Mouse (Mus musculus) liver, adult 2 months (tissue): Measurements from ENCODE around the gene Fndc10. TPM values are rescaled to one million over a fixed set of nuclear protein-coding genes. Genes with fewer than 3 reads are reported as not detected.

Experiments used
- DNase-seq: peaks from one replicate; pipeline ENCODE4 v3.0.0-alpha.2; 2011; ENCODE audit warnings: low read depth, low spot score; ENCODE audit errors: extremely low read depth
- H3K27ac ChIP-seq: fragments of 200-500 bp; replicated peaks from 2 replicates; pipeline ENCODE4 v1.5.1; 2012; ENCODE audit warnings: low read depth, mild to moderate bottlenecking, control low read depth, inconsistent platforms, low read length; ENCODE audit not compliant: insufficient read depth
- H3K27me3 ChIP-seq: fragments of 200-500 bp; 2 replicates; pipeline ENCODE4 v1.6.1; 2012; ENCODE audit warnings: mild to moderate bottlenecking, moderate library complexity, low read length, inconsistent platforms; ENCODE audit not compliant: control insufficient read depth, insufficient read depth
- H3K36me3 ChIP-seq: fragments of 200-500 bp; 2 replicates; pipeline ENCODE4 v1.6.1; 2012; ENCODE audit warnings: low read length, inconsistent platforms; ENCODE audit not compliant: control insufficient read depth, insufficient read depth
- H3K4me1 ChIP-seq: fragments of 200-500 bp; 2 replicates; pipeline ENCODE4 v1.6.1; 2011; ENCODE audit warnings: low read length; ENCODE audit not compliant: control insufficient read depth, insufficient read depth
- H3K4me3 ChIP-seq: fragments of 200-500 bp; 2 replicates; pipeline ENCODE4 v1.5.1; 2011; ENCODE audit warnings: low read depth, mild to moderate bottlenecking, control low read depth, low read length, moderate library complexity; ENCODE audit not compliant: insufficient read depth
- H3K79me2 ChIP-seq: fragments of 200-500 bp; 2 replicates; pipeline ENCODE4 v1.6.1; 2012; ENCODE audit warnings: inconsistent platforms, mild to moderate bottlenecking, low read length, moderate library complexity; ENCODE audit not compliant: control insufficient read depth, insufficient read depth
- H3K9ac ChIP-seq: fragments of 200-500 bp; 2 replicates; pipeline ENCODE4 v1.6.1; 2012; ENCODE audit warnings: low read depth, mild to moderate bottlenecking, control low read depth, inconsistent platforms, low read length
- CTCF ChIP-seq: fragments of 200-500 bp; IDR thresholded peaks from 2 replicates; pipeline ENCODE4 v1.5.1; 2011; ENCODE audit warnings: low read depth, low read length, control low read depth
- POLR2A ChIP-seq: fragments of 200-500 bp; IDR thresholded peaks from 2 replicates; pipeline ENCODE4 v1.6.1; 2011; ENCODE audit warnings: low read length, control low read depth; ENCODE audit not compliant: insufficient read depth; ENCODE audit errors: extremely low read depth
- WGBS: fragments of 180-500 bp; shearing (Covaris S2); methylation state at CpG from one replicate; pipeline ENCODE4 v1.1.7; 2018; 5-methylcytosine and 5-hydroxymethylcytosine counted together
- polyA plus RNA-seq: library from polyadenylated mRNA; depleted of rRNA; stranded (reverse); fragments of >200 nt; gene quantifications from 2 replicates; pipeline ENCODE4 v1.2.3, GENCODE M21; 2012
- total RNA-seq: library from RNA; depleted of rRNA; stranded (reverse); fragments of >200 nt; gene quantifications from 2 replicates; pipeline ENCODE4 v1.2.3, GENCODE M21; 2014

Gene Fndc10
- total and polyA plus RNA-seq, 2 experiments: 0.37 to 0.77 TPM

DNA sequence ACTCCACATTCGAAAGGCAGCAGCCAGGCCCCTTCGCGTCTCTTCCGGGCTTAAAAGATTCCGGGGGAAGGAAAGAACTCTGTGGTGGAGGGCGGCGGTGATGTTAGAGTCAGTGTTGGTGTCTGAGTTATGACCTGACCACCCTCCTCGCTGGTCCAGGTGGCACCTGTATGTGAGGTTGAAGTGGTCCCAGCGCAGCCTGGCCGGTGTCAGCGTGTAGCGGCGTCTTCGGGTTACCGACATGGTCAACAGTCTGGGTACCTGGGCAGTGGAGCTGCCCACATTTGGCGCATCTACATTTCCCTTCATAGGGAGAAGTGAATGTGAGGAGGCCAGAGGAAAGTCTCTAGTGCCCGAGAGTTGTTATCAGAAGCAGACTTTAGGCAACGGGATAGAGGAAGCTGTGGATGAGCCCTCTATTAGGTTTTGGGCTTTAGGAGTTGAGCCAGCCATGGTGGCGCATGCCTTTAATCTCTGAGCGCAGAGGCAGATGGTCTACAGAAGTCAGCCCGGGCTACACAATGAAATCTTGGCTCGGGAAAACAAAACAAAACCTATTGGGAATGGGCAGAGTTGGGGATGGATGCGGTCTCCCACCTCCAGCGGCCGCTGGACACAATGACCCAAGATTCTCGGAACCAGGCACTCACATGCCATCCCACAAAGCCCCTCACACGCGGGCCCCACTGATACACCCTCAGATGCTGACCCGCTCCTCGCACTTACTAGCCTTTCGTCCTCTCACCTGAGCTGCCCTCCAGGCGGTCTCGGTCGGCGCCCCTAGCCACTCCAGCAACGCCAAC lies 41.7 kb upstream of the Fndc10 start:
- peak overlapping the region; percentile 54 for H3K9ac ChIP-seq
- H3K4me3 ChIP-seq: peak overlapping the region; percentile 37; the same call in 1 of the 2 replicates
- H3K27ac ChIP-seq: no peak overlapping the region
- peaks cover 24% of the 10 kb centered on the region for H3K36me3 ChIP-seq
- H3K27me3 ChIP-seq: no peaks in the 10 kb centered on the region
- WGBS: 32% methylated on average over 36 of the region's 36 CpGs
- 0 out of 2 replicates have a peak, but pooled peaks cover 2% of the 10 kb centered on the region for H3K4me1 ChIP-seq
- H3K79me2 ChIP-seq: no peaks in the 10 kb centered on the region
- TF ChIP-seq POLR2A: no peak
- TF ChIP-seq CTCF: no peak
- no peak for DNase-seq

GRCm38 (mm10) chr4:155653086-155653450 lies 41.1 kb upstream of the Fndc10 start, which contains the start of gene Mmp23:
Mmp23 (minus strand) TSS chr4:155653384.
- Histone ChIP-seq H3K27ac (no peak within 1 kb of the TSS), H3K4me1 (0 out of 2 replicates have a peak, but pooled peaks cover 2% of the 10 kb centered on the region), H3K79me2 (no peaks in the 10 kb centered on the region), H3K27me3 (no peaks in the 10 kb centered on the region), H3K4me3 (peak within 1 kb of the TSS; percentile 37; the same call in 1 of the 2 replicates), H3K9ac (peak within 1 kb of the TSS; percentile 54), H3K36me3 (peaks cover 20% of the 10 kb centered on the region)
- TF ChIP-seq POLR2A (no peak), CTCF (no peak)
- no peak for DNase-seq
- 4% methylated on average over 33 of the region's 33 CpGs for WGBS

DNA sequence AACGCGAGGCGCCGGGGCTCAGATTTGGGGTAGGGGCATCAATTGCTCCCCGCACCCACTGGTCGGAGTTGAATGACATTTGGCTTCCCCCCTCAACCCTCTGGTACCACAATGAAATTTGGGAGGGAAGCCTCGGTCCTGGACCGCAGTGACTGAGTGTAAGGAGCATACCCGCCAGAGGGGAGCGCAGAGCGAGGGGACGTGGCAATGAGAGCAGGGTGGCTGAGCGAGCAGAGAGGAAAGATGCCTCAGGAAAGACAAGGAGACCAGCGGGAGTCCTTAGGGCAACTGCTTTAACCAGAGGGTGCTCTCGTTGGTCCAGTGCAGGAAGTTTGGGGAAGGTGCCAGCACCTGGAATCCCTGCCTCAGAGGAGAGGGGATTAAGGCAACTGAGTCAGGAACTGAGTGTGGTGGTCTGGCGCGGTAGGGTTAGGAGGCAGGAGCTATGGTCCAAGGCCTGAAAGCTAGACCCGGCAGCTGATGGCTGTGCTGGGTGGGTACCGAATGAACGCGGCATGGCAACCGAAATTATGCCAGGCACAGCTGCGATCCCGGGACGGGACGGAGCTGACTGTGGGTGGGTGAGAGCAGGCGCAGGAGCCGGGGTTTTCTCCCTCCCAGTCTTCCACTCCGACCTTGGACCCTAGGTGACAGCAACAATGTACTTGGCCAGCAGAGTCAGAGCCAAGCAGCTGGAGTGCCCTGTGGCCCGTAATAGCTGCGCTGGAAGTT lies 40.5 kb upstream of the Fndc10 start:
- WGBS: 4% methylated on average over 31 of the region's 31 CpGs

GRCm38 (mm10) chr4:155654183-155654455 lies 40.0 kb upstream of the Fndc10 start:
- Histone ChIP-seq H3K27ac (no peak overlapping the region), H3K9ac (no peak overlapping the region), H3K4me1 (0 out of 2 replicates have a peak, but pooled peaks cover 2% of the 10 kb centered on the region), H3K79me2 (no peaks in the 10 kb centered on the region), H3K4me3 (no peak overlapping the region), H3K36me3 (peaks cover 10% of the 10 kb centered on the region), H3K27me3 (no peaks in the 10 kb centered on the region)
- no peak for DNase-seq
- WGBS: 16% methylated on average over 6 of the region's 6 CpGs
- no peak for TF ChIP-seq POLR2A
- TF ChIP-seq CTCF: no peak

More for the DNA sequence above, 40.5 kb upstream of the Fndc10 start:
- H3K27ac ChIP-seq: no peak overlapping the region
- peaks cover 15% of the 10 kb centered on the region for H3K36me3 ChIP-seq
- no peaks in the 10 kb centered on the region for H3K79me2 ChIP-seq
- no peak for TF ChIP-seq POLR2A
- peak; percentile 10; the same call in 1 of the 2 replicates for TF ChIP-seq CTCF
- DNase-seq: peak; percentile 23
- peak overlapping the region; percentile 37; the same call in 1 of the 2 replicates for H3K4me3 ChIP-seq
- peak overlapping the region; percentile 54 for H3K9ac ChIP-seq
- 0 out of 2 replicates have a peak, but pooled peaks cover 2% of the 10 kb centered on the region for H3K4me1 ChIP-seq
- no peaks in the 10 kb centered on the region for H3K27me3 ChIP-seq

DNA sequence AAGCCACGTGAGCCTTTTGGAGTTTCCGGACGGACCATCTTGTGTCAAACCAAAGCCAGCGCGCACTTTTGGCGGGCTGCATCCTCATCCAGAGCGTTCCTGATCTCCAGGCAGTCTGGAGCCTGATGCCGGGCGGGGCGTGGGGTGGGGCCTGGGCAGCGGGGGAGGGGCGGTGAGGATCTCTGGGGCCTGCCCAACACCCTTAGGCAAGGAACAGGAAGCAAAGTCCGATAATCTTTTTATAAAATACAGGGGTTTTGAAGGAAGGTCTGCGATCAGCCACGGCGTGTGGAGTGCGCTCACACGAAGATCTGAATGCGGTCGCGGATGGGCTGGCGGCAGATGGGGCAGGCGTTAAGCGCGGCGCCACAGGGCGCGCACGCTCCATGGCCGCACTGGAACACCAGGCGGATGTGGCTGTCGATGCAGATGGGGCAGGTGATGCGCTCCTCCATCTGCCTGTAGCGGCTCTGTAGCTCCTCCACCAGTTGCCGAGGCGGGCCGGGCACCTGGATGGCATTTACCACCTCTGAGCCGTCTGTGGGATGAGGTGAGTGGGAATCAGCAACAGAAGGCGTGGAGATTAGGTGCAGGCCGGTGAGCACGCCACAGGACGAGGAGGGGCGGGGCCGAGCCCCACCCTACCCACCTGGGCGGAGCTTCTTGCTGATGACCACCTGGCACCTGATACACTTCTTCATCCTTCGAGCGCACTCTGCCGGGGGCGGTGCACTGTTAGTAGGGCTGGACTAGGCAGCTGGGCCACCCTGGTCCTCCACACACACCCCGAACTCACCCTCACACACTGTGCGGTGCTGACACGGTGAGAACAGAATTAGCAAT lies 39.5 kb upstream of the Fndc10 start:
- peaks cover 7% of the 10 kb centered on the region; the same call in 1 of the 2 replicates for H3K36me3 ChIP-seq
- H3K9ac ChIP-seq: peak overlapping the region; percentile 47; the same call in 1 of the 2 replicates
- 32% methylated on average over 52 of the region's 52 CpGs for WGBS
- no peak for DNase-seq
- H3K4me1 ChIP-seq: 0 out of 2 replicates have a peak, but pooled peaks cover 2% of the 10 kb centered on the region
- H3K27me3 ChIP-seq: no peaks in the 10 kb centered on the region
- no peak overlapping the region for H3K27ac ChIP-seq
- TF ChIP-seq POLR2A: no peak
- TF ChIP-seq CTCF: no peak
- no peaks in the 10 kb centered on the region for H3K79me2 ChIP-seq
- peak overlapping the region; percentile 49 for H3K4me3 ChIP-seq
